Mouse (Mus musculus): Measurements from ENCODE around the gene Med23. TPM values are rescaled to one million over a fixed set of nuclear protein-coding genes. Genes with fewer than 3 reads are reported as not detected.

Med23 gene
- polyA plus RNA-seq, 1 experiment from 2014 or later = 29.4 TPM

GRCm38 (mm10) chr10:24832306-24832705, 37.5 kb upstream of the Med23 start:
- no peaks in the 10 kb centered on the region for H3K36me3 ChIP-seq
- H3K27me3 ChIP-seq = no peaks in the 10 kb centered on the region
- no peak for ATAC-seq (replicated peaks)
- no peak overlapping the region for H3K9ac ChIP-seq (replicated peaks)
- H3K4me2 ChIP-seq (replicated peaks) = no peak overlapping the region
- WGBS = 65% methylated on average over 9 of the region's 9 CpGs
- H3K4me3 ChIP-seq = no peak overlapping the region
- H3K9me3 ChIP-seq = no peaks in the 10 kb centered on the region
- H3K27ac ChIP-seq (replicated peaks) = no peak overlapping the region
- peaks cover 8% of the 10 kb centered on the region for H3K4me1 ChIP-seq

GRCm38 (mm10) chr10:24834634-24835371, 35.0 kb upstream of the Med23 start:
- H3K27me3 ChIP-seq = no peaks in the 10 kb centered on the region
- no peak for ATAC-seq (replicated peaks)
- H3K4me3 ChIP-seq = no peak overlapping the region
- H3K9ac ChIP-seq (replicated peaks) = no peak overlapping the region
- H3K27ac ChIP-seq (replicated peaks) = no peak overlapping the region
- peak overlapping the region; percentile 46; the same call in 1 of the 2 replicates for H3K4me2 ChIP-seq (replicated peaks)
- H3K4me1 ChIP-seq = peaks cover 8% of the 10 kb centered on the region
- H3K9me3 ChIP-seq = no peaks in the 10 kb centered on the region
- H3K36me3 ChIP-seq = no peaks in the 10 kb centered on the region
- 14% methylated on average over 4 of the region's 4 CpGs for WGBS

DNA sequence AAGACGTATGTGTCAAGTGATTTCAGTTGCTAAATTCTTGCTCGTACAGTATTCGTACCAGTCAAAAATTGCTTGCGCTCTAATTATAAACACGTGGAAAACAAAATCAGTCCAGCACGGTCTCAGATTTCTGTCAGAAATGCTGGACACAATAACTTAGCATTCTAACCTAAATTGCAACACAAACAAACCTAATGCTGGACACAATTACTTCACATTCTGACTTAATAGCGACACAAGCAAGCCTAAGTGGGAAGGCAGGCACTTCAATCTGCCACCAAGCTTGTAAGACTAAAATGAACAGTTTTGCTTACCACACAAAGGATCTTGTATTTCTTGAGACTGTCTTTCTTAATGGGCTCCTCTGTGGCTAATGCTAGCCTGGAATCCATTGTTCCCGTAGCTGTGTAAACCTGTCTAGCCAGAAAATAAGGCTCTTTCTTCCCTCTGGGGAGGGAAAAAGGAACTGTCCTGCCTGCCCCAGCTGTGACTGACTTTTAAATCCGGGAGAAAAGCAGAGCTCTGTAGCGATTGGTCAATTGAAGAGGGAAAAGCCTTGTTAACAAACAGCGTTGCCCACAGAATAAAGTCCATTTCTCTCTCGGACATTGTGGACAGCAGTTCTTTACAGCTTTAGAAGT, 34.0 kb upstream of the Med23 start:
- ATAC-seq (replicated peaks) = peak; percentile 78
- H3K36me3 ChIP-seq = no peaks in the 10 kb centered on the region
- WGBS = 4% methylated on average over 12 of the region's 12 CpGs
- H3K4me3 ChIP-seq = peak overlapping the region; percentile 26
- H3K4me2 ChIP-seq (replicated peaks) = peak overlapping the region; percentile 46
- H3K4me1 ChIP-seq = peaks cover 8% of the 10 kb centered on the region
- H3K9me3 ChIP-seq = no peaks in the 10 kb centered on the region
- H3K9ac ChIP-seq (replicated peaks) = peak overlapping the region; percentile 39
- no peaks in the 10 kb centered on the region for H3K27me3 ChIP-seq
- peak overlapping the region; percentile 20; the same call in 1 of the 2 replicates for H3K27ac ChIP-seq (replicated peaks)

DNA sequence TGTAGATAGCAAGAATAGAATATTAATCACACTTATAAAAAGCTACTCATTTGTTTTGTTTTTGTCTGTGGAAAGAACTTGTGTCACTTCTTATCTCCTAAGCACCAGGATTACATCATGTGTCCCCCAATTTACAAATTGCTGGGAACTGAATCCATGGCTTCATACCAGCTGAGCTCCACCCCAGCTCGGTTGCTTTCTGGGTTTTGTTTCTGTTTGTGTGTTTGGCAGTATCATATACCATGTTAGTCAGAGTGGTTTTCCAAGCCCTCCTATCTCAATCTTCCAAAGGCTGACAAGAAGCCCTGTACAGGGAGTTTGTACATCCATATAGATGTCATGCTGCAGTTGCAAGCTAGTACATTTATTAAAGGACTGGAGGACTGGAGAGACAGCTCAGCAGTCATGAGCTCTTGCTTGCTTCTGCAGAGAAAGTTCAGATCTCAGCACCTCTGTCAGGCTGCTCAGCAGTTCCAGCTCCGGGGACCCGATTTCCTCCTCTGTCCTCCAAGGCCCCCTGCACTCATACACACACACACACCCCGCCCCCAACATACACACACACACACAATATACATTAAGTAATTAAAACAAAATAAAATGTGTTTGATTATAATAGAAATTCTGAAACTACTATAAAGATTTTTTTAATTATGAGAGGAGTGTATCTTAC, 33.3 kb upstream of the Med23 start:
- Histone ChIP-seq H3K4me3 (peak overlapping the region; percentile 26), H3K9me3 (no peaks in the 10 kb centered on the region), H3K4me1 (peaks cover 8% of the 10 kb centered on the region), H3K9ac (replicated peaks) (no peak overlapping the region), H3K27ac (replicated peaks) (no peak overlapping the region), H3K4me2 (replicated peaks) (peak overlapping the region; percentile 46), H3K27me3 (no peaks in the 10 kb centered on the region), H3K36me3 (no peaks in the 10 kb centered on the region)
- 46% methylated on average over 4 of the region's 4 CpGs for WGBS
- ATAC-seq (replicated peaks) = peak; percentile 65

DNA sequence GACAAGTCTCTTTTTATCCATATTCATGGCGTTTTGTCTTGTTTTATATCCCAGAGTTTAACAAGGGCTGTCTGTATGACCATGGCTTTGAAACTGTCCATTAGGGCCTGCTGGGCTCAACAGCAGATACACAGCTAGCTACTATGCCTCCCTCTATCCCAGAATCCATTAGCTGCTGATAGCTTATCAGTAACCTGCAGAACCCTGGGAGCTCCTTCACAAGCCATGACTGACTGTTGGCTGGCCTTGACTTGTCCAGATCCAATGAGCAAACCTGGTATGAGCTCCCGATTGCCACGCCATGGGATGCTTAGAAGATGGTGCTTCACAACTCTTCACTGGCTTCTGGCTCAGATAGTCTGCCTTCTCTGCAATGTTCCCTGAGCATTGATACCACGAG, 29.0 kb upstream of the Med23 start:
- ATAC-seq (replicated peaks) = no peak
- Histone ChIP-seq H3K27me3 (no peaks in the 10 kb centered on the region), H3K9me3 (no peaks in the 10 kb centered on the region), H3K4me1 (peaks cover 4% of the 10 kb centered on the region), H3K4me3 (no peak overlapping the region), H3K4me2 (replicated peaks) (no peak overlapping the region), H3K36me3 (no peaks in the 10 kb centered on the region), H3K27ac (replicated peaks) (no peak overlapping the region), H3K9ac (replicated peaks) (no peak overlapping the region)
- WGBS = 92% methylated on average over 4 of the region's 4 CpGs

DNA sequence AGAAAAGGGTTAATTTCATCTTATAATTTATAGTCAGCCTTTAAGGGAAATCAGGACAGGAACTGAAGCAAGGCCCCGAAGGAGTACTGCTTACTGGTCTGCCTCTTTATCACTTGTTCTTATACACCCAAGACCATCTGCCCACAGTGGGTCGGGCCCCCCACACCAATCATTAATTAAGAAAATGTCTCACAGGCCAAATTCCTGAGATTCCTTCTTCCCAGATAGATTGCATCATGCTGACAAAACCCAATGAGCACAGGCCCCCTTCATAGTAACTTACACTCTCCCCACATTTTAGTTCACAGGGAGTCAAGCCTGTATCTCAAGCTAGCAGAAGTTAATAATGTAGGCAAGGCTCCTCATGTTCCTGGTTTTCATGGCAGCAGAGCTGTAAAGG, 27.8 kb upstream of the Med23 start:
- no peak for ATAC-seq (replicated peaks)

GRCm38 (mm10) chr10:24842676-24843075, 27.1 kb upstream of the Med23 start, which contains the start of gene Enpp3:
Enpp3 (minus strand) TSS chr10:24842823.
- Histone ChIP-seq H3K4me1 (no peaks in the 10 kb centered on the region), H3K4me2 (replicated peaks) (no peak within 1 kb of the TSS), H3K9me3 (no peaks in the 10 kb centered on the region), H3K9ac (replicated peaks) (no peak within 1 kb of the TSS), H3K36me3 (no peaks in the 10 kb centered on the region), H3K27ac (replicated peaks) (no peak within 1 kb of the TSS), H3K4me3 (no peak within 1 kb of the TSS), H3K27me3 (no peaks in the 10 kb centered on the region)
- WGBS = 100% methylated on average over 1 of the region's 1 CpGs
- no peak for ATAC-seq (replicated peaks)

More for the DNA sequence above, 27.8 kb upstream of the Med23 start:
- WGBS = 81% methylated on average over 2 of the region's 2 CpGs
- H3K9ac ChIP-seq (replicated peaks) = no peak overlapping the region
- H3K4me2 ChIP-seq (replicated peaks) = no peak overlapping the region
- H3K36me3 ChIP-seq = no peaks in the 10 kb centered on the region
- no peak overlapping the region for H3K4me3 ChIP-seq
- H3K27ac ChIP-seq (replicated peaks) = no peak overlapping the region
- no peaks in the 10 kb centered on the region for H3K4me1 ChIP-seq
- H3K27me3 ChIP-seq = no peaks in the 10 kb centered on the region
- H3K9me3 ChIP-seq = no peaks in the 10 kb centered on the region

DNA sequence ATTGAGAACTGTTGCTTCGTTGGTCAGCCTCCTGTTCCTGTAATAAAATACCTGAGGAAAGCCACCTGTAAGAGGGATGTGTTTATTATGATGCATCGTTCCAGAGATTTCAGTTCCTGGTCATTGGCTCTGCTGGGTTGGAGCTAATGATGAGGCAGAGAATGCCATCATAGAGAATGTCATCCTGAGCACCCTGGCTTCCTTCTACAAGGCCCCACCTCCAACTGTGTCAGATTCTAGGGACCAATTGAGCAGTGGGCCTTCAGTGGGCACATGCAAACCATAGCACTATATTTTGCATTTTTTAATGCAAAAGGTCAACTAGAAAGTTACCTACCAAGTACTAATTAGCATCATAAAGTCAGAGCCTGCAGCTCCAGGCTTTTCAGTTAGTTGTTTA, 6.6 kb upstream of the Med23 start:
- Histone ChIP-seq H3K36me3 (no peaks in the 10 kb centered on the region), H3K27ac (replicated peaks) (no peak overlapping the region), H3K4me3 (no peak overlapping the region), H3K4me1 (no peaks in the 10 kb centered on the region), H3K9ac (replicated peaks) (no peak overlapping the region), H3K4me2 (replicated peaks) (no peak overlapping the region), H3K9me3 (no peaks in the 10 kb centered on the region), H3K27me3 (no peaks in the 10 kb centered on the region)
- no peak for ATAC-seq (replicated peaks)
- WGBS = 81% methylated on average over 2 of the region's 2 CpGs

DNA sequence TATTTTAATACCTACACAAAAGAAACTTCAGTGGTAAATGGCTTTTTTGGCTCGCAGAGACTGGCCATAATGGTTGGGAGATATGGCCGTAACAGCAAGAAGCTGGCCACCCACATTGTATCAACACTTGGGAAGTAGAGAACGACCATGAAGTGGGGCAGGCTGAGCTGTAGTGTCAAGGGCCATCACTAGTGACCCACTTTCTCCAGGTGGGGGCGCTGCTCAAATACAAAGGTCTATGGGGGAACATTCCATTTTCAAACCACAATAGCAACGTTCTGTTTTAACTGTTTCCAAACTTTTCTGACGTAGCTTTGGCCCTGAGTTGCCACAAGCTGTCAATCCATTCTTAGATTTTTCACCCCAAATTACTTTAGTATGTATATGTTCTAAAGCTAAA, 5.4 kb upstream of the Med23 start:
- ATAC-seq (replicated peaks) = no peak
- no peaks in the 10 kb centered on the region for H3K36me3 ChIP-seq
- 78% methylated on average over 6 of the region's 6 CpGs for WGBS

GRCm38 (mm10) chr10:24873624-24874023, 3.8 kb downstream of the Med23 start:
- no peak overlapping the region for H3K9ac ChIP-seq (replicated peaks)
- peaks cover 7% of the 10 kb centered on the region for H3K4me1 ChIP-seq
- no peak overlapping the region for H3K27ac ChIP-seq (replicated peaks)
- H3K27me3 ChIP-seq = no peaks in the 10 kb centered on the region
- H3K4me2 ChIP-seq (replicated peaks) = no peak overlapping the region
- no peak overlapping the region for H3K4me3 ChIP-seq
- no peaks in the 10 kb centered on the region for H3K9me3 ChIP-seq
- 80% methylated on average over 4 of the region's 4 CpGs for WGBS
- peaks cover 55% of the 10 kb centered on the region for H3K36me3 ChIP-seq
- ATAC-seq (replicated peaks) = no peak

More for the DNA sequence above, 5.4 kb upstream of the Med23 start:
- Histone ChIP-seq H3K4me1 (no peaks in the 10 kb centered on the region), H3K27ac (replicated peaks) (no peak overlapping the region), H3K27me3 (no peaks in the 10 kb centered on the region), H3K9me3 (no peaks in the 10 kb centered on the region), H3K4me3 (no peak overlapping the region), H3K9ac (replicated peaks) (no peak overlapping the region), H3K4me2 (replicated peaks) (no peak overlapping the region)

- Histone ChIP-seq H3K36me3 (peaks cover 80% of the 10 kb centered on the region), H3K4me1 (no peaks in the 10 kb centered on the region), H3K9me3 (no peaks in the 10 kb centered on the region), H3K4me2 (replicated peaks) (no peak overlapping the region), H3K9ac (replicated peaks) (no peak overlapping the region), H3K27ac (replicated peaks) (no peak overlapping the region), H3K4me3 (no peak overlapping the region), H3K27me3 (no peaks in the 10 kb centered on the region)
- no peak for ATAC-seq (replicated peaks)
- WGBS = 82% methylated on average over 9 of the region's 9 CpGs
Observed at GRCm38 (mm10) chr10:24886008-24886407, 16.2 kb downstream of the Med23 start.

- Histone ChIP-seq H3K9me3 (no peaks in the 10 kb centered on the region), H3K27ac (replicated peaks) (no peak overlapping the region), H3K36me3 (peaks cover 76% of the 10 kb centered on the region), H3K4me1 (no peaks in the 10 kb centered on the region), H3K4me3 (no peak overlapping the region), H3K9ac (replicated peaks) (no peak overlapping the region), H3K4me2 (replicated peaks) (no peak overlapping the region), H3K27me3 (no peaks in the 10 kb centered on the region)
- no peak for ATAC-seq (replicated peaks)
- WGBS = 97% methylated on average over 7 of the region's 7 CpGs
Observed at GRCm38 (mm10) chr10:24888343-24888742, 18.6 kb downstream of the Med23 start.
